Mouse (Mus musculus): ENCODE results near the gene Gstp1. TPM values are rescaled to one million over a fixed set of nuclear protein-coding genes. Genes with fewer than 3 reads are reported as not detected.

Gene Gstp1
- polyA plus RNA-seq, 2 experiments: 274 to 511 TPM

DNA sequence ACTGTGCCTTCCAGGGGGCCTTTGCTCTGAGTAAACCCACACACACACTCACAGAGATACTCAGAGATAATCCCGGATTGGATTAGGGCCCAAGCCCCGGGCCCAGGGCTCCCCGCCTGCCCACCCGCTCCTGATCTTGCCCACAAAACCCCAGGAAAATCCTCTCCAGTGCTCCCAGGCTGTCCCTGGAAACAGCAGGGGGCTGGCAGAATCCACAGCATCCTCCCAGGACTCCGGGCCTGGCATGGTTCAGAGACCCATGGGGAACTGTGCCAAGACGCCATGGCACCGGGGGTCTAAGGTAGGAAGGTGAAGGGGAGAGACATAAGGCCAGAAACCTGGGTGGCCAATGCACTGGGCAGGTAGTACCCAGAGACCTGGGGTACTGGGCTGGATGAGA is 45.5 kb upstream of the Gstp1 start:
- TF ChIP-seq EP300 (IDR thresholded peaks at IDR 0.05; ENCODE audit: low read depth): no peak
- TF ChIP-seq CTCF (IDR thresholded peaks at IDR 0.05; ENCODE audit: low read depth): no peak
- Histone ChIP-seq H3K36me3 (replicated peaks; ENCODE audit: control insufficient read depth, insufficient read depth, low read depth) (no peaks in the 10 kb centered on the region), H3K27ac (no peak overlapping the region), H3K4me2 (ENCODE audit: low read depth) (no peak overlapping the region), H3K9ac (replicated peaks) (no peak overlapping the region), H3K9me3 (ENCODE audit: control insufficient read depth, low read length) (no peaks in the 10 kb centered on the region), H3K4me1 (replicated peaks; ENCODE audit: control insufficient read depth in 2 of 2, insufficient read depth in 2 of 2, low read length in 1 of 2) (peaks cover 20 to 23% of the 10 kb centered on the region in 2 experiments), H3K27me3 (ENCODE audit: control insufficient read depth, insufficient read depth, low read length) (no peaks in the 10 kb centered on the region), H3K4me3 (ENCODE audit: insufficient read depth in 1 of 2, low read depth in 2 of 2, low read length in 2 of 2) (no peak overlapping the region)
- DNase-seq (ENCODE audit: low read depth in 3 of 3, low spot score in 3 of 3) (no peak), ATAC-seq (ENCODE audit: insufficient read depth) (no peak)
- 74% methylated on average over 7 of the region's 7 CpGs for WGBS (ENCODE audit: insufficient replicate concordance)

DNA sequence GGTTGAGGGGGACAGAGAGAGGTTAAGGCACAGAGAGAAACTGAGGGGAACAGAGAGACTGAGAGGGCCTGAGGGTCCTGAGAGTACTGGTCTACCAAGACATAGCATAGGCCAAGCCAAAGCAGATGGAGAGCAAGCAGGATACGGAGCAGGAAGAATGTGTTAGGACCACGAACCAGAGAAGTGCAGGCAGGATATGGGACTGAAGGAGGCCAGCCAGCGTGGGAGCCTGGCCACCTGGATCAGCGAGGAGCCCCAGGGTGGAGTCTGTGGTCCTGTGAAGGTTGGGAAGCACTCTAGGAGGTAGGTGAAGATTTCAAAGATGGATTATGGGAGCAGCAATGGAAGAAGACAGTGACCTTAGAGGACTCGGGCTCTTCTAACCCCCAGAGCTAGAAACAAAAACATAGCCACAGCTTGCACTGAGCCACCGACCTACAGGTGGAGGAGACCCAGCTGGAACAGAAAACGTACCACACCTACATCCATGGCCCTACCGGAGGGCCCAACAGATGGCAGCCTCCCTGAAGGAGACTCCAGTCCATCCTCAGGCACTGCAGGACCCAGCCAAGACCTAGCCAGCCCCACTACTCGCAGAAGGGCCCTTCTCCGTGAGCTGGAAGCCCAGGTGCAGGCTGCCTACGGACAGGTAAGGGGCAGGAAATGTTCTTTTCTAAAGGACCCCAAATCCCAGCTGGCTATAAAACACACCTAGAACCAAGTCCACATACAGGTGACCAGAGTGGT is 44.6 kb upstream of the Gstp1 start:
- Histone ChIP-seq H3K4me3 (ENCODE audit: insufficient read depth in 1 of 2, low read depth in 2 of 2, low read length in 2 of 2) (no peak overlapping the region), H3K4me2 (ENCODE audit: low read depth) (no peak overlapping the region), H3K27ac (no peak overlapping the region), H3K4me1 (replicated peaks; ENCODE audit: control insufficient read depth in 2 of 2, insufficient read depth in 2 of 2, low read length in 1 of 2) (peaks cover 18 to 23% of the 10 kb centered on the region in 2 experiments), H3K9me3 (ENCODE audit: control insufficient read depth, low read length) (no peaks in the 10 kb centered on the region), H3K36me3 (replicated peaks; ENCODE audit: control insufficient read depth, insufficient read depth, low read depth) (no peaks in the 10 kb centered on the region), H3K9ac (replicated peaks) (no peak overlapping the region), H3K27me3 (ENCODE audit: control insufficient read depth, insufficient read depth, low read length) (no peaks in the 10 kb centered on the region)
- WGBS (ENCODE audit: insufficient replicate concordance): 66% methylated on average over 11 of the region's 11 CpGs
- DNase-seq (ENCODE audit: low read depth in 3 of 3, low spot score in 3 of 3): no peak
- no peak for ATAC-seq (ENCODE audit: insufficient read depth)
- TF ChIP-seq CTCF (IDR thresholded peaks at IDR 0.05; ENCODE audit: low read depth): peak; percentile 3; the same call in 1 of the 2 replicates
- TF ChIP-seq EP300 (IDR thresholded peaks at IDR 0.05; ENCODE audit: low read depth): no peak

DNA sequence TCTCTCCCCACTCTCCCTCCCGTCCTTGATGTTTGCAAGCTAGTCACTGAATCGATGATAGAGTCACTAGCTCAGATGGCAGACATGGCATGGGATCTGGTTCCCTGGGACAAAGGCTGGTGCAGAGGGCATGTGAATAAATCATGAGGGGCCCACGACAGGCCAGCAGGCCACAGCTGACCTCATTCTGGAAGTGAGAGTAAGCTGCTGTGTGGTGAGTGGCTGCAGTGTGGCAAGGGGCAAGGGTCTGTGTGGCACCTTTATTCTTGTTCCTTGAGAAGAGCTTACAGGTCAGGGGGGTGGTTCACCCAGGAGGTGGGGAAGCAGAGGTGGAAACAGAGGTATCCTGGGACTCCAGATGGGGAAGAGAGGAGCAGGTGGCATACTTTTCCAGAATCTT is 43.6 kb upstream of the Gstp1 start, which contains the start of gene Cabp2:
Gene Cabp2, plus strand, starts transcription at position 185 of the 400 bp plus-strand sequence.
- Histone ChIP-seq H3K27ac (peak within 1 kb of the TSS; percentile 49), H3K4me1 (replicated peaks; ENCODE audit: control insufficient read depth in 2 of 2, insufficient read depth in 2 of 2, low read length in 1 of 2) (peaks cover 18 to 23% of the 10 kb centered on the region in 2 experiments), H3K4me3 (ENCODE audit: insufficient read depth in 1 of 2, low read depth in 2 of 2, low read length in 2 of 2) (no peak within 1 kb of the TSS; a peak in 1 of 4 replicates), H3K9ac (replicated peaks) (peak within 1 kb of the TSS; percentile 50), H3K4me2 (ENCODE audit: low read depth) (peak within 1 kb of the TSS; percentile 56), H3K36me3 (replicated peaks; ENCODE audit: control insufficient read depth, insufficient read depth, low read depth) (no peaks in the 10 kb centered on the region), H3K27me3 (ENCODE audit: control insufficient read depth, insufficient read depth, low read length) (no peaks in the 10 kb centered on the region), H3K9me3 (ENCODE audit: control insufficient read depth, low read length) (no peaks in the 10 kb centered on the region)
- DNase-seq (ENCODE audit: low read depth in 3 of 3, low spot score in 3 of 3): no peak
- no peak for ATAC-seq (ENCODE audit: insufficient read depth)
- TF ChIP-seq EP300 (IDR thresholded peaks at IDR 0.05; ENCODE audit: low read depth): no peak
- TF ChIP-seq CTCF (IDR thresholded peaks at IDR 0.05; ENCODE audit: low read depth): no peak
- 51% methylated on average over 3 of the region's 3 CpGs for WGBS (ENCODE audit: insufficient replicate concordance)

DNA sequence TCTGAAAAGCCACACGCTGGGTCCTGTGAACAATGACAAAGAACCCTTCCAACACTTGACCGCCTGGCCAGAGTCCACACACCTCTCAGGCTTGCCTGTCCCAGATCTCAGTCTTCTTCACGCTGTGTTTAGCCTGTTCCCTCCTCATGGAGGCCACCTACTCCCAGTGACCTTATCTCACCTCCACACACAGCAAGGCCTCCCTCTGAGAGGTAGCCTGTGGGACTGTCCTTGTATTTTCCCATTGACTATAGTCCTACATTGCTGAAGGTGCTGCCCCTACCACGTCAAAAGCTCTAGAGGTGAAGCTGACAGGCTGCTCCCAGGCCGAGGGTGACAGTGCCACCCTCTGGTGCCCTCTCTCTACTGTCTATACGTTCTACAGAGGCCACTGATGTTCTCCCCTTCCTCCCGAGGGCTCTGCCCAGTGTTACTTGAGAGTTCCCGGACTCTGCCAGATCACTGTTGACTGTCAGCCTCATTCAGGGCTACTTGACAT is 42.8 kb upstream of the Gstp1 start:
- peak overlapping the region; percentile 56 for H3K4me2 ChIP-seq (ENCODE audit: low read depth)
- H3K9ac ChIP-seq (replicated peaks): peak overlapping the region; percentile 50
- H3K27ac ChIP-seq: peak overlapping the region; percentile 49
- H3K4me3 ChIP-seq (ENCODE audit: insufficient read depth in 1 of 2, low read depth in 2 of 2, low read length in 2 of 2): no peak overlapping the region; a peak in 1 of 4 replicates
- no peaks in the 10 kb centered on the region for H3K36me3 ChIP-seq (replicated peaks; ENCODE audit: control insufficient read depth, insufficient read depth, low read depth)
- WGBS (ENCODE audit: insufficient replicate concordance): 38% methylated on average over 8 of the region's 8 CpGs
- H3K9me3 ChIP-seq (ENCODE audit: control insufficient read depth, low read length): no peaks in the 10 kb centered on the region
- H3K27me3 ChIP-seq (ENCODE audit: control insufficient read depth, insufficient read depth, low read length): no peaks in the 10 kb centered on the region
- TF ChIP-seq EP300 (IDR thresholded peaks at IDR 0.05; ENCODE audit: low read depth) (0 out of 2 replicates have a peak, but pooled peaks have one; percentile 32), CTCF (IDR thresholded peaks at IDR 0.05; ENCODE audit: low read depth) (peak; percentile 69)
- peaks cover 18 to 23% of the 10 kb centered on the region in 2 experiments for H3K4me1 ChIP-seq (replicated peaks; ENCODE audit: control insufficient read depth in 2 of 2, insufficient read depth in 2 of 2, low read length in 1 of 2)
- ATAC-seq (ENCODE audit: insufficient read depth) (peak; percentile 90), DNase-seq (ENCODE audit: low read depth in 3 of 3, low spot score in 3 of 3) (peak in 1 of 3 experiments; percentile 57)

DNA sequence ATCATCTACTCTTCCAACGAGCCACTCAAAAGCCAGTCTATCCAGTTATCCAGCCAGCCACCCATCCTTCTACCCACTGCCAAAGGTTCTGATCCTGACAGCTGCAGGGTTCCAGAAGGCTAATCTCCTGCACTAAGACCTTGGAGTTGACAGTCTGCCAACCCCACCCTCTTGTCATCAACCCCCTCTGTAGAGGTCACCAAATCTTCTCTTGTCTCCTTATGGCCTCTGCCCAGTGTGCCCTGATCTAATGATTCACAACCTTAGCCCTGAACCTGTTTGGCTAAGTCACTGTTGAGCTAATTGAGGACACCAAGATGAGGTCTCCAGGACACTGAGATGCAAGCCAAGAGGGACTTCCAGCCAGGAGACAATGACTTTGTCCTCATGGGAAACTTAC is 41.8 kb upstream of the Gstp1 start:
- ATAC-seq (ENCODE audit: insufficient read depth): no peak
- H3K4me1 ChIP-seq (replicated peaks; ENCODE audit: control insufficient read depth in 2 of 2, insufficient read depth in 2 of 2, low read length in 1 of 2): peaks cover 18 to 23% of the 10 kb centered on the region in 2 experiments
- H3K9me3 ChIP-seq (ENCODE audit: control insufficient read depth, low read length): no peaks in the 10 kb centered on the region
- TF ChIP-seq EP300 (IDR thresholded peaks at IDR 0.05; ENCODE audit: low read depth) (no peak), CTCF (IDR thresholded peaks at IDR 0.05; ENCODE audit: low read depth) (no peak)
- no peak for DNase-seq (ENCODE audit: low read depth in 3 of 3, low spot score in 3 of 3)
- no peaks in the 10 kb centered on the region for H3K36me3 ChIP-seq (replicated peaks; ENCODE audit: control insufficient read depth, insufficient read depth, low read depth)
- H3K4me3 ChIP-seq (ENCODE audit: insufficient read depth in 1 of 2, low read depth in 2 of 2, low read length in 2 of 2): no peak overlapping the region
- no peak overlapping the region; the same call in 1 of the 2 replicates for H3K9ac ChIP-seq (replicated peaks)
- H3K27me3 ChIP-seq (ENCODE audit: control insufficient read depth, insufficient read depth, low read length): no peaks in the 10 kb centered on the region
- no peak overlapping the region; the same call in 1 of the 2 replicates for H3K4me2 ChIP-seq (ENCODE audit: low read depth)
- H3K27ac ChIP-seq: no peak overlapping the region; the same call in 1 of the 2 replicates
- WGBS (ENCODE audit: insufficient replicate concordance): 52% methylated on average over 1 of the region's 1 CpGs

Measured in liver, embryonic 14.5 days (tissue).